Mouse (Mus musculus): Measurements from ENCODE around the gene Cdkl3. TPM values are rescaled to one million over a fixed set of nuclear protein-coding genes. Genes with fewer than 3 reads are reported as not detected.

The Cdkl3 gene
- polyA plus RNA-seq, 1 experiment from 2014 or later: 9.5 TPM

DNA sequence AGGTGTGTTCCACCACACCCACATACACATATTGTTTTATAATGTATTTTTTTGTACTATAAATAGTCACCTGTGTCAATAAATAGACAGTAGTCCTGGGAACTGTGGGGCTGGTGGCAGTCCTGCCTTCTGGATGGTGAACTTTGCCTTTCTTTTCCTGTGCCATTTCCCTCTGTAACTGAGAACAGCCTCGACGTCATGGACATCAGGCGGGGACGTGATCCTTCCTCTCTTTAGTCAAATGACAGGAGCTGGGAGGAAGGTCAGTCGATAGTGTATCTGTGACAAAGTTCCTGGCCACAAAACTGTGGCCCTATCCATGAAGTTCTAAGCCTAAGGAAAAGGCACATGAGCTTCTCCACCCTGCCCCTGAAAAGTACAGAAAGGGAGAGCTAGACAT, 90.5 kb downstream of the Cdkl3 start:
- Histone ChIP-seq H3K9me3 (replicated peaks) (no peaks in the 10 kb centered on the region), H3K4me1 (peaks cover 9% of the 10 kb centered on the region), H3K4me3 (no peak overlapping the region), H3K27me3 (ENCODE audit: low read depth, poor library complexity, severe bottlenecking) (no peaks in the 10 kb centered on the region), H3K27ac (replicated peaks) (no peak overlapping the region), H3K36me3 (no peaks in the 10 kb centered on the region)
- 74% methylated on average over 5 of the region's 5 CpGs for WGBS
- no peak for DNase-seq (ENCODE audit: low spot score)

DNA sequence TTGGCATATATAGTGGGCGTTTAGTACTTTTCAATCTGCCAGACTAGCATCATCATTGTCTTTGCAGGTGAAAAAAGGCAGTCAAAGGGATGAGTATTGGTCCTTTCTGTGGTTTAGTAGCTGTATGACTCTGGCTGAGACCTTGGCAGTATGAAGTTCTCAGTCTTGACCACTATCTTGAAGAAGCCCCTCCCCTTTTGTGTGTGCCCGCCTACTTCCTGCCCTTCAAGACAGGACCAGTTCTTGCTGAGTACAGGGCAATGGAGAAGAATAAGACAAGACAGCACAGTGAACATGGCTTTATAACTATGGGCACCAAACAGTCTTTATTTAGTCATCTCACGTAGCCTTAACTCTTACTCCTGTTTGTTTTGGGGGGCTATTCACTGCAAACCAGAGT, 93.0 kb downstream of the Cdkl3 start:
- no peak for DNase-seq (ENCODE audit: low spot score)
- H3K27ac ChIP-seq (replicated peaks): no peak overlapping the region
- peaks cover 30% of the 10 kb centered on the region for H3K4me1 ChIP-seq
- no peak overlapping the region for H3K4me3 ChIP-seq
- 74% methylated on average over 3 of the region's 3 CpGs for WGBS
- H3K27me3 ChIP-seq (ENCODE audit: low read depth, poor library complexity, severe bottlenecking): no peaks in the 10 kb centered on the region
- no peaks in the 10 kb centered on the region for H3K9me3 ChIP-seq (replicated peaks)
- peaks cover 14% of the 10 kb centered on the region; the same call in 1 of the 2 replicates for H3K36me3 ChIP-seq

DNA sequence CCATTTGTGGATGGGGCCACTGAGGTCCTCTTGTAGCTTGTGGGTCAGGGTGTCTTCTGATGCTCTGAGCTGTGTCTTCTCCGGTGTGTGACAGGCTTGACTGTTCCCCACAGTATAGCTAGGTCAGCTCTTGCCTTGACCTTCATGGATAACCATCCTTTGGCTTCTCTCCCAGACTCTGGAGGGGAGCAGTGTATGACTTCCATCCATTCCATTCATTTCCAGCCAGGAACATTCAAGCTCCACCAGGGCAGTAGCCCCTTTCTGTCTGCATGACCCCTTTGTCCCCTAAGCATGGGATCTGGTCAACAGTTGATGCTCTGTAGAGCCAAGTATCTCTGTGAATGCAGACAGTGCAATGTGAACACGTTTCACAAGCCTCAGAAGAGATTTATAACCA, 93.6 kb downstream of the Cdkl3 start:
- Histone ChIP-seq H3K27ac (replicated peaks) (peak overlapping the region; percentile 99), H3K9me3 (replicated peaks) (no peaks in the 10 kb centered on the region), H3K27me3 (ENCODE audit: low read depth, poor library complexity, severe bottlenecking) (no peaks in the 10 kb centered on the region), H3K4me1 (peaks cover 31% of the 10 kb centered on the region), H3K4me3 (peak overlapping the region; percentile 98; the same call in 1 of the 2 replicates), H3K36me3 (peaks cover 14% of the 10 kb centered on the region; the same call in 1 of the 2 replicates)
- 81% methylated on average over 2 of the region's 2 CpGs for WGBS
- DNase-seq (ENCODE audit: low spot score): no peak

DNA sequence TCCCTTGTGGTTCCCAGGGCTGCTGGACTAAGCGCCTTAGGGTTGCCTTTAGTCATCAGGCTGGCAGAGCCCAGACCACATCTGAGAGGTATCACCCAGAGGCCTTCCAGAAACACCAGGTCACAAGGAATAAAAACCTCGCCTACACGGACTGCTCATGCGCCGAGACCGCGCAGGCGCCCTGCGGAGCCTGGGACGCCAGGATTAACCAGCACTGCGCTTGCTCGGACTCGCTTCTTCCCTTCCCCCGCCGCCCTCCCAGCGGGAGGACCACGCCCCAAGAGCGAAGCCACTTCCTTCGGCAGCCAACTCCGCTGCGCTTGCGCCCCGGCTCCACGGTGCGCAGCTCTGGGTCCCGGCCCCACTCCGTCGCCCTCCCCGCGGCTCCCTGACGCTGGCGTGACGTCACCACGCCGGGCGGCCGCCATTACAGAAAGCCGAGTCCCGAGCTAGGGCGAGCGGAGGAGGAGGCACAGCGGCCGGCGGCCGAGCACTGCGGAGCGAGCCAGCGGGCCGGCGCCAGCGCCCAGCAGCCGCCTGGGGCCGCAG, 94.5 kb downstream of the Cdkl3 start, which contains the start of gene Ppp2ca:
TSS of gene Ppp2ca (plus strand) at position 284 of the 549 bp plus-strand sequence.
- Histone ChIP-seq H3K9me3 (replicated peaks) (no peaks in the 10 kb centered on the region), H3K4me1 (peaks cover 31% of the 10 kb centered on the region), H3K36me3 (peaks cover 14% of the 10 kb centered on the region; the same call in 1 of the 2 replicates), H3K27ac (replicated peaks) (peak within 1 kb of the TSS; percentile 99), H3K4me3 (peak within 1 kb of the TSS; percentile 98), H3K27me3 (ENCODE audit: low read depth, poor library complexity, severe bottlenecking) (no peaks in the 10 kb centered on the region)
- DNase-seq (ENCODE audit: low spot score): peak; percentile 98
- WGBS: under 1% methylated on average over 53 of the region's 53 CpGs

DNA sequence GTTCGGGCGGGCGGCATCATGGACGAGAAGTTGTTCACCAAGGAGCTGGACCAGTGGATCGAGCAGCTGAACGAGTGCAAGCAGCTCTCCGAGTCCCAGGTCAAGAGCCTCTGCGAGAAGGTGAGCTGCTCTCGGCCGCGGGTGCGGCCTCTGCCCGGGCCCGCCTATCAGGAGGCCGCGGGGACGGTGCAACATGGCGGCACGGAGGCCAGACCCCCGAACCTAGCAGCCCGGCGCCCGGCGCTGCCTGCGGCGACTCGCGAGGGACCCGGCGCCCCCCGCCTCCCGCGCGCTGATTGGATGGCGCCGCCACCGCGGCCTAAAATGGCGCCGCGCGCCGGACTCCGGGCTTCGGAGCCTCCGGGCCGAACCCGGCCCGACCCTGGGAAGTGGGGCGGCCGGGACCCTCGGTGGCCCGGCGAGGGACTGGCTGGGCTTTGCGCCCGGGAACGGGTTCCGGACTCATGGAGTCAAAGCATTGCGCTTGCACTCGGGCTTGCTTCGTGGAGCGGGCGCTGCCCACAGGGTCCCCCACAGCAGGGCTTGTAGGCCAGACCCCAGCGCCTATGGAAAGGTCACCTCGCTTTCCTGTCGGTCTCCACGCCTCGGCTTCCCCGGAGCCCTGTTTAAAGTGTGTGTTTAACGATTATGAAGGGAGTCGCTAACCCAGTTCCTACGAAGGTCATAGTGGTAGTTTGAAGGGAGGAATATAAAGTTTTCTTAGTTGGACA, 95.2 kb downstream of the Cdkl3 start:
- H3K27ac ChIP-seq (replicated peaks): peak overlapping the region; percentile 99
- H3K4me1 ChIP-seq: peaks cover 31% of the 10 kb centered on the region
- H3K4me3 ChIP-seq: peak overlapping the region; percentile 98
- DNase-seq (ENCODE audit: low spot score): peak; percentile 87
- H3K36me3 ChIP-seq: peaks cover 14% of the 10 kb centered on the region; the same call in 1 of the 2 replicates
- WGBS: under 1% methylated on average over 71 of the region's 72 CpGs
- H3K9me3 ChIP-seq (replicated peaks): no peaks in the 10 kb centered on the region
- no peaks in the 10 kb centered on the region for H3K27me3 ChIP-seq (ENCODE audit: low read depth, poor library complexity, severe bottlenecking)

DNA sequence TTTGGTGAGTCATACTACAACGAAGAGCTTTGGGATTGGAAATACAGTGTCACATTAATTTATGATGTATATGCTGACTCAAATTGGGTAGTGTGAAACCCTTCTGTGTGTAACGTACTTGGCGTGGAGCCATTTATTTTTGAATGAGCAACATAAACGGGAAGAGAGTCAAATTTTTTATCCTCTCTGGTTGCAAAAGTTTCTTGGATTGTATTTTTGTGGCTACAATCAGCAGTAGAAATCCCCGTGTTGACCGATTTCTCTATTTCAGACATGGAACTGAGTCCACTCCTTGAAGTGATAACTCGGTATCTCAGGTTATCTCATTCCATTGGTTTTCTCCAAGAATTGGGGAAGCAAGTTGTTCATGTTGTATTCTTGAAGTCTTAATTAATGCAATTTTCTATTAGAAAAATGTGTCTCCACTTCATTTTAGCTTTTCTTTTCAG, 95.8 kb downstream of the Cdkl3 start:
- no peak for DNase-seq (ENCODE audit: low spot score)
- Histone ChIP-seq H3K9me3 (replicated peaks) (no peaks in the 10 kb centered on the region), H3K27ac (replicated peaks) (peak overlapping the region; percentile 99), H3K4me3 (peak overlapping the region; percentile 98), H3K36me3 (peaks cover 14% of the 10 kb centered on the region; the same call in 1 of the 2 replicates), H3K27me3 (ENCODE audit: low read depth, poor library complexity, severe bottlenecking) (no peaks in the 10 kb centered on the region), H3K4me1 (peaks cover 31% of the 10 kb centered on the region)
- 8% methylated on average over 7 of the region's 7 CpGs for WGBS

DNA sequence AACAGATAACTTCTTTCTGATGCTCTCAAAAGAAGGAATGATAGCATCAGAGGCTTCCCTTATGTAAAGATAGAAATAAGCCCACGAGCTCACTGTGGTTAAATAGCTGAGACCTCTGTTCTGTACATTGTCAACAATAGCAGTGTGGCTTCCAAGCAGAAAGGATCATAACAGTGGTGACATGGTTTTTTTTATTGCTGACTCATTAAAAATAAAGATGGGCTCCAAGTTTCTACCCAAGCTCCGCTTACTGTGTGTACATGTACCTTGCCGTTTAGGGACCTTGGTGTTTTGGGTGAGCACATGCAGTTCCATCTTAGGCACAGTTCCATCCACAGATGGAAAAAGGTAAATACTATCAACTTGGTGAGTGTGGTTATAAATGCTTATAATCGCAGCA, 99.0 kb downstream of the Cdkl3 start:
- DNase-seq (ENCODE audit: low spot score): no peak
- Histone ChIP-seq H3K27ac (replicated peaks) (no peak overlapping the region), H3K9me3 (replicated peaks) (no peaks in the 10 kb centered on the region), H3K4me1 (peaks cover 26% of the 10 kb centered on the region), H3K4me3 (no peak overlapping the region), H3K27me3 (ENCODE audit: low read depth, poor library complexity, severe bottlenecking) (no peaks in the 10 kb centered on the region), H3K36me3 (peaks cover 23% of the 10 kb centered on the region; the same call in 1 of the 2 replicates)
- WGBS: 94% methylated on average over 4 of the region's 4 CpGs

DNA sequence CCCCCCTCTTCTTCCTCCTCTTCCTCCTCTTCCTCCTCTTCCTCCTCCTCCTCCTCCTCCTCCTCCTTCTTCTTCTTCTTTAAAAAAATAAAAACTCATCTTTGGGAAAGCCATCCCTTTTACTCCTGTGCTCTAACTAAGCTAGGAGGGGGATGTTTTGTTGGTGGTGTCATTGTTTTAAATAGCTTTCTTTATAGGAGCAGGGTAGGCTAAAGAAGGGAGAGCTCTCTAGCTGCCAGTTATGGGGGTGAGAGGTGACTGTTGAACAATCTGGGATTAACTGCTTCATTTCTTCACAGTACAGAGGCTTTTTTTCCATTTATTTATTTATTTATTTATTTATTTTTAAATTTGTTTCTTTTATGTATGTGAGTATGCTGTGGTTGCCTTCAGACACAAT, 101.5 kb downstream of the Cdkl3 start:
- Histone ChIP-seq H3K4me3 (no peak overlapping the region), H3K36me3 (peaks cover 28% of the 10 kb centered on the region; the same call in 1 of the 2 replicates), H3K9me3 (replicated peaks) (no peaks in the 10 kb centered on the region), H3K27me3 (ENCODE audit: low read depth, poor library complexity, severe bottlenecking) (no peaks in the 10 kb centered on the region), H3K4me1 (peaks cover 16% of the 10 kb centered on the region), H3K27ac (replicated peaks) (no peak overlapping the region)
- no peak for DNase-seq (ENCODE audit: low spot score)

DNA sequence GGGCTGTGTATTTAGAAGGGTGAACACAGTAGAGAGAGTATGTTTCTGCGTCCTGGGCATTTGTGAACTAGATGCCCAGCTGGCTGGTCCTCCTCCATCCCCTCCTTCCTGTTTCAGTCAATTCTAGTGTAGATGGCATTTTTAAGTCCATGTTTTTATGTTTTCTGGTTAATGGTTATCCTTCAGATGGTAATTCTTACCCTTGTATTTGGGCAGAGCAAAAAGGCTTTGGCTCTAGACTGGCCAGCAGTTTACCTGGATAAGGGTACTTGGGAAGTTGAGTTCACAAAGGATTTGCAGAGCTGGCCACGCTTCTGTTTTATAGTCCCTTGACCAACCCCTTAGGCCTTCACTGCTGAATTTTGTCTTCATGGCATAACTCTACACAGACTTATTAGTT, 102.0 kb downstream of the Cdkl3 start:
- Histone ChIP-seq H3K27me3 (ENCODE audit: low read depth, poor library complexity, severe bottlenecking) (no peaks in the 10 kb centered on the region), H3K4me3 (no peak overlapping the region), H3K27ac (replicated peaks) (no peak overlapping the region), H3K9me3 (replicated peaks) (no peaks in the 10 kb centered on the region), H3K36me3 (peaks cover 22% of the 10 kb centered on the region; the same call in 1 of the 2 replicates), H3K4me1 (peaks cover 13% of the 10 kb centered on the region)
- 94% methylated on average over 2 of the region's 2 CpGs for WGBS
- no peak for DNase-seq (ENCODE audit: low spot score)

DNA sequence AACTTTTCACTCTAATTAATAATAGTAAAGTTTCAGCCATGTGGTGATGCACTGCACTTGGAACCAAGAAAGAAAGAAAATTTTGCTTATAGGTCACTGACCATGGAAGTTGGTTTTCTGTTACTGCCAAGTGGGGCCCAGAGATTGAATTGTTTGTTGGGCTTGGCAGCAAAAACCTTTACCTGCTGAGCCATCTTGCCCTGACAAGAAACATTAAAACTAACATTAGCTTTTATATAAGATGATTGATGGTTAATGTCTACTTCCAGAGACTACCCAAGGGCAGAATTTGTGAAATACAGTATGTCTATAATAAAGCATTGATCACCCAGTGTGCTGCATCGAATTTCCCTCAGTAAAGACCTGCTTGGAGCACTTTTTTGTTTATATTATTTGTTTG, 102.4 kb downstream of the Cdkl3 start:
- no peak overlapping the region for H3K4me3 ChIP-seq

DNA sequence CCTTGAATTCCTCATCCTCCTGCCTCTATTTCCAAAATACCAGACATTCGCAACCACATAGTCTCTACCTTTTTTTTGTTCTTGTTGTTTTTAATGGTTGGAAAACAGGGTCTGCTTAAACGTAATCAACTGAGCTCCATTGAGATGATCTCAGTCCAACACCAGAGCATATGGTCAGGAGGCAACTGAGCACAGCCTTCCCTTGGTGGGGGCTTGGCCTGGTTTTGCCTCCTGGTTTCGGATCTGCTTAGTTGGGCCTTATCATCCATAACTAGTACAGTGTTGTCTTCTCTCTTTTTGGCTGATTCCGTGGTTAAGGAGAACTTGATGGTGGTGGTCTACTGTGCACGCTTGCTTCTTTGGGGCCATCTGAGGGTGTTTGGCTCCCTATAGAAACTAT, 104.8 kb downstream of the Cdkl3 start:
- no peak overlapping the region for H3K4me3 ChIP-seq
- no peak for DNase-seq (ENCODE audit: low spot score)
- no peaks in the 10 kb centered on the region for H3K27me3 ChIP-seq (ENCODE audit: low read depth, poor library complexity, severe bottlenecking)
- WGBS: 93% methylated on average over 5 of the region's 5 CpGs
- no peaks in the 10 kb centered on the region for H3K9me3 ChIP-seq (replicated peaks)
- H3K27ac ChIP-seq (replicated peaks): no peak overlapping the region
- H3K4me1 ChIP-seq: peaks cover 8% of the 10 kb centered on the region; the same call in 1 of the 2 replicates
- H3K36me3 ChIP-seq: peaks cover 31% of the 10 kb centered on the region

More for the DNA sequence above, 102.4 kb downstream of the Cdkl3 start:
- no peaks in the 10 kb centered on the region for H3K9me3 ChIP-seq (replicated peaks)
- no peak overlapping the region for H3K27ac ChIP-seq (replicated peaks)
- DNase-seq (ENCODE audit: low spot score): no peak
- H3K27me3 ChIP-seq (ENCODE audit: low read depth, poor library complexity, severe bottlenecking): no peaks in the 10 kb centered on the region
- H3K36me3 ChIP-seq: peaks cover 18% of the 10 kb centered on the region; the same call in 1 of the 2 replicates
- WGBS: 94% methylated on average over 1 of the region's 1 CpGs
- peaks cover 12% of the 10 kb centered on the region for H3K4me1 ChIP-seq

DNA sequence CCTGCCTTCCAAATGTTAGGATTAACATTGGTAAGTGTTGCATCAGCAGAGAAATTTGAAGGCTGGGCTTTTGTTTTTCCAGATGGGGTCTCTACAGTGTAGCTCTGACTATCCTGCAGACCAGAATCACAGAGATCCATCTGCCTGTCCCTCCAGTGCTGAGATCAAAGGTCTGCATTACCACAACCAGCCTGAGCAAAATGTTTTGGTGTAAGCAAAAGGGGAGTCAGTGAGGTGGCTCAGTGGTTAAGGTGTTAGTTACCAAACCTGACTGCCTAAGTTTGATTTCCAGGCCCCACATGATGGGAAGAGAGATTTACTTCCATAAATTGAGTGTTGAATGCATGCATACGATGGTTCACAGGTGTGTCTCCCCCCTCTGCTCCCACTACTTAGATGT, 105.4 kb downstream of the Cdkl3 start:
- no peak for DNase-seq (ENCODE audit: low spot score)
- H3K36me3 ChIP-seq: peaks cover 37% of the 10 kb centered on the region
- 91% methylated on average over 1 of the region's 1 CpGs for WGBS
- no peaks in the 10 kb centered on the region for H3K9me3 ChIP-seq (replicated peaks)
- peaks cover 8% of the 10 kb centered on the region; the same call in 1 of the 2 replicates for H3K4me1 ChIP-seq
- no peak overlapping the region for H3K27ac ChIP-seq (replicated peaks)
- H3K4me3 ChIP-seq: no peak overlapping the region
- H3K27me3 ChIP-seq (ENCODE audit: low read depth, poor library complexity, severe bottlenecking): no peaks in the 10 kb centered on the region

DNA sequence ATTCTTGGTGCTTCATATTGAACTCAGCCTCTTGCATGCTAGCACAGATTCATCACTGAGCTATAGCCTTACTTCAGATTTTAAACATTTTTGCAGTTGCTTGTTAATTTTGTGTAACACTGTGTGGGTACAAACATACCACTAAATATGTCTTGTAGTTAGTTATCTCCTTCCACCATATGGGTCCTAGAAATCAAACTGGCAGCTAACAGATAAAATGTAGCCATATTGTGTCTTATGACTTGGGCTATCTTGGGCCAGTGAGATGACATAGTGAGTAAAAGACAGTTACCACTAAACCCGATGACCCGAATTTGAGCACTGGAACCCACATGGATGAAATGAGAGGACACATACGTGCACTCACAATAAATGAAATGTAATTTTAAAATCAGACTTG, 111.5 kb downstream of the Cdkl3 start:
- Histone ChIP-seq H3K27ac (replicated peaks) (no peak overlapping the region), H3K4me1 (peaks cover 8% of the 10 kb centered on the region; the same call in 1 of the 2 replicates), H3K9me3 (replicated peaks) (no peaks in the 10 kb centered on the region; the same call in 1 of the 2 replicates), H3K36me3 (peaks cover 82% of the 10 kb centered on the region), H3K27me3 (ENCODE audit: low read depth, poor library complexity, severe bottlenecking) (no peaks in the 10 kb centered on the region), H3K4me3 (no peak overlapping the region)
- 92% methylated on average over 3 of the region's 3 CpGs for WGBS
- no peak for DNase-seq (ENCODE audit: low spot score)

Measured in midbrain, embryonic 10.5 days (tissue).